Mouse (Mus musculus): ENCODE measurements around the gene Ptprb.

DNA sequence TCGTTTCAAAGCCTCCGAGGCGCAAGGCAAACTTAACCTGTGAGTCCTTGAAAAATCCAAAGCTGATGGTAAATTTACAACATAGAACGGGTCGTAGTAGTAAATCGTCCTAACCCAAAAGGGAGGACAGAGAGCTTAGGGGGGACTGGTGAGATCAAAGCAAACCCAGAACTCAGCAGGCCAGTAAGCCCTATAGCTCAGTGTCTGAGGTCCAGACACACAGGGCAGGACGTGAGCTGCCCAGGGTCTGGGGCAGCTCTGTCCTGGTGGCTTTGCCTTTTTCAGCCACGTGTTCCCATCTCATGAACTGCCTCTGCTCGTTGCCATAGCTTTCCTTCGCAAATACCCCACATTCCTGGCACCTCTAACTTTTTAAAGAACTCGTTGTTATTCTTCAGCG is 122.7 kb downstream of the Ptprb start:
- no peak for TF ChIP-seq TCF12 (IDR thresholded peaks at IDR 0.05; ENCODE audit: low read depth, low read length)
- TF ChIP-seq CTCF (IDR thresholded peaks at IDR 0.05 in 2 of 3, conservative IDR thresholded peaks at IDR 0.05 in 1 of 3; ENCODE audit: control insufficient read depth in 1 of 3, insufficient read depth in 1 of 3, low read depth in 2 of 3, low read length in 3 of 3, poor library complexity in 1 of 3, severe bottlenecking in 1 of 3) = no peak
- no peak for TF ChIP-seq CHD1 (IDR thresholded peaks at IDR 0.05; ENCODE audit: low read depth, low read length)
- no peak for TF ChIP-seq POLR2AphosphoS2 (IDR thresholded peaks at IDR 0.05; ENCODE audit: low read length)
- TF ChIP-seq ZNF384 (IDR thresholded peaks at IDR 0.05; ENCODE audit: low read depth, low read length) = no peak
